Mouse (Mus musculus) intestine, embryonic 14.5 days (tissue): ENCODE measurements around the gene Tbc1d5. TPM values are rescaled to one million over a fixed set of nuclear protein-coding genes. Genes with fewer than 3 reads are reported as not detected.

Source experiments
- ATAC-seq: fragments of 200-750 bp; cut with Nextera tagmentation; replicated peaks from 2 replicates; pipeline ENCODE4 v1.8.0; 2017; ENCODE audit warnings: low read depth, moderate number of reproducible peaks, moderate TSS enrichment, moderate library complexity; ENCODE audit not compliant: low FRiP score, low TSS enrichment
- DNase-seq: peaks from one replicate; pipeline ENCODE4 v3.0.0-alpha.2; 2018; ENCODE audit warnings: low spot score
- H3K27ac ChIP-seq: fragments of 300-500 bp; sonication (generic); 2 replicates; pipeline ENCODE4 v1.5.1; 2014; ENCODE audit warnings: low read depth, mild to moderate bottlenecking, control low read depth
- H3K27me3 ChIP-seq: fragments of 300-500 bp; sonication (generic); replicated peaks from 2 replicates; pipeline ENCODE4 v1.6.1; 2014; ENCODE audit warnings: low read length, control low read depth; ENCODE audit not compliant: control insufficient read depth, insufficient read depth
- H3K36me3 ChIP-seq: fragments of 300-500 bp; sonication (generic); 2 replicates; pipeline ENCODE4 v1.6.1; 2014; ENCODE audit warnings: low read length, control low read depth; ENCODE audit not compliant: control insufficient read depth, insufficient read depth
- H3K4me1 ChIP-seq: fragments of 300-500 bp; sonication (generic); replicated peaks from 2 replicates; pipeline ENCODE4 v1.6.1; 2014; ENCODE audit warnings: low read length, control low read depth, mixed read lengths; ENCODE audit not compliant: control insufficient read depth, insufficient read depth
- H3K4me2 ChIP-seq: fragments of 300-500 bp; sonication (generic); 2 replicates; pipeline ENCODE4 v1.6.1; 2014; ENCODE audit warnings: low read length
- H3K4me3 ChIP-seq: fragments of 300-500 bp; sonication (generic); 2 replicates; pipeline ENCODE4 v1.5.1; 2014; ENCODE audit warnings: low read depth, low read length, control low read depth, mixed read lengths
- H3K9ac ChIP-seq: fragments of 300-500 bp; sonication (generic); 2 replicates; pipeline ENCODE4 v1.6.1; 2014; ENCODE audit warnings: mild to moderate bottlenecking, low read length
- H3K9me3 ChIP-seq: fragments of 300-500 bp; sonication (generic); 2 replicates; pipeline ENCODE4 v1.6.1; 2016; ENCODE audit warnings: low read length, control low read depth; ENCODE audit not compliant: control insufficient read depth
- WGBS: fragments of 180-500 bp; shearing (Covaris S2); extraction: QIAGEN DNeasy Blood & Tissue Kit; methylation state at CpG from one replicate; pipeline ENCODE4 v1.1.7; 2014; 5-methylcytosine and 5-hydroxymethylcytosine counted together
- polyA plus RNA-seq: library from polyadenylated mRNA; unstranded; fragments of >200 nt; fragmentation: Nextera tagmentation; extraction: Ambion mirVana; gene quantifications from 2 replicates; pipeline ENCODE4 v1.2.1, GENCODE M21; 2014

The Tbc1d5 gene
- polyA plus RNA-seq, 1 experiment from 2014 or later, result 12.0 TPM

DNA sequence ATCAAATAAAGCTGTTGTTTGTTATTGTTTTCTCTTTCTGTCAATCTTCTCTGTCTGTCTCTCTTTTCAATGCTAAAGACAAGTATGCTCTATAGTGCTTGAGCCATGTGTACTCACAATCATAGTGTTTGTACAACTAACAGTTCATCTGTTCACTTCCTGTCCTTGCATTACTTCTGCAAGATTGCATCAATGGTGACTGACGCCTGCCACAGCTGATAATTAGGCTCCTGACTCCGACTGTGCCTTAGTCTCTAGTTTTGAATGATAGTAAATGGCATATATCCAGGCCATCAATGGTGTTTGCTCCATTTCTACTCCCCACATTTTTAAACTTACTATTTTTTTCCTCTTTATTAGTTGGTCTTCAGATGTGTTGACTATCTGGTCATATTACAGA, 162.8 kb downstream of the Tbc1d5 start:
- H3K27ac ChIP-seq, result no peak overlapping the region
- 70% methylated on average over 2 of the region's 2 CpGs for WGBS
- no peak overlapping the region for H3K4me2 ChIP-seq
- no peaks in the 10 kb centered on the region for H3K9me3 ChIP-seq
- no peaks in the 10 kb centered on the region for H3K4me1 ChIP-seq
- DNase-seq, result no peak
- no peak overlapping the region for H3K4me3 ChIP-seq
- H3K27me3 ChIP-seq, result no peaks in the 10 kb centered on the region
- no peak for ATAC-seq
- H3K9ac ChIP-seq, result no peak overlapping the region
- H3K36me3 ChIP-seq, result no peaks in the 10 kb centered on the region

DNA sequence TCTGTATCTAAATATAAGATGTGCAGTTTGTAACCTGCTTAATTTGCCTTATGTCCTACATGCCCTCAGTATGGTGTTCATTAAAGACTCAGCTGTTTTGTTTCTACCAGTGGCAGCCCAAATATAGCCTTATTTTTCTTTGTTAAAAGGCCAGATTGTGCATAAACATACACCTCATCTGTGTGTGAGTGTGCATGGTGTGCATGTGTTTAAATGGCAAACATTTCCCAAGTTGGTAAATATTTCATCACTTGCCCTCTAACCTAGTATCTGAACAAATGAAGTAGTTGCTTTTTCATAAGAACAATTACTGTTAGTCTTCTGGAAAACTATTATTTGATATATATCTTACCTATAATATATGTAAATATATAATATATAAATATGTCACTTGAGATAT, 165.2 kb downstream of the Tbc1d5 start:
- ATAC-seq (no peak), DNase-seq (no peak)
- Histone ChIP-seq H3K4me1 (no peaks in the 10 kb centered on the region), H3K27ac (no peak overlapping the region), H3K9me3 (no peaks in the 10 kb centered on the region), H3K4me3 (no peak overlapping the region), H3K36me3 (no peaks in the 10 kb centered on the region), H3K27me3 (no peaks in the 10 kb centered on the region), H3K4me2 (no peak overlapping the region), H3K9ac (no peak overlapping the region)

DNA sequence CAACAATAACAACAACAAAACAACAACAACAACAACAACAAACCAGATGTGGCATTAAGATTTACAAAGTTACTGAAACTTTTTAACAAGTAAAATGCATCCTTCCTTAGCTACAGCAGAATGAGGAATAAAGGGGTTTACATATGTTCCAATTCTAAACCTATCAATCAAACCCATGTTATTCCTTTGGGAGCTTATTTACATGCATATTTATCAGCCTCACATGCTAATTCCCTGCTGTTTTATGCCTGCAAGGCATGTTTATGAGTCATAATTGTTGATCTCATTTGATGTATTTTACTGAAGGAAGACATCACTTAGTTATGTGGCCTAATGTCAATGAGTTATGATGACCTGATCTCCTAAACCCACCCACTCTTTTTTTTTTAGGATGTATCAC, 176.0 kb downstream of the Tbc1d5 start:
- Histone ChIP-seq H3K9ac (no peak overlapping the region), H3K27me3 (no peaks in the 10 kb centered on the region), H3K36me3 (no peaks in the 10 kb centered on the region), H3K4me1 (no peaks in the 10 kb centered on the region), H3K27ac (no peak overlapping the region), H3K9me3 (0 out of 2 replicates have a peak, but pooled peaks cover 2% of the 10 kb centered on the region), H3K4me2 (no peak overlapping the region), H3K4me3 (no peak overlapping the region)
- ATAC-seq (no peak), DNase-seq (no peak)

DNA sequence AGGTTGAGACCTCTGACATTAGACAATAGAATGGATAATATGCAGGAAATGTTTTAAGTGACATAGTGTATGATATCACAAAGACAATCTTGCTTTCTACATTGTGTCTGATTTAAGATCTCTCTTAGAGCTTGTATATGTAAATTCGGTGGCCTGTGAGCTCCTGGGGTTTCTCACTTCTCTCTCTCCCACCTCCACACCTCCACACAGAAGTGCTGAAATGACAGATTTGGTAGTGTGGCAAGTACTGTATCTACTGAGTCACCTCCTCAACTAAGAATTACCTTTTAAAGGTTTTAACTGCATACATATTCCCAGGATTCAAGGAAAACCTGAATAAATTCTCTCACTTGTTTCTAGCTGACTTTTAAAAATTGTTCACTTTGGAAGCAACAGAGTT, 180.9 kb downstream of the Tbc1d5 start:
- no peak for ATAC-seq
- Histone ChIP-seq H3K4me1 (no peaks in the 10 kb centered on the region), H3K36me3 (no peaks in the 10 kb centered on the region), H3K27ac (no peak overlapping the region), H3K9ac (no peak overlapping the region), H3K4me3 (no peak overlapping the region), H3K9me3 (no peaks in the 10 kb centered on the region), H3K4me2 (no peak overlapping the region), H3K27me3 (no peaks in the 10 kb centered on the region)
- no peak for DNase-seq
- 37% methylated on average over 1 of the region's 1 CpGs for WGBS

DNA sequence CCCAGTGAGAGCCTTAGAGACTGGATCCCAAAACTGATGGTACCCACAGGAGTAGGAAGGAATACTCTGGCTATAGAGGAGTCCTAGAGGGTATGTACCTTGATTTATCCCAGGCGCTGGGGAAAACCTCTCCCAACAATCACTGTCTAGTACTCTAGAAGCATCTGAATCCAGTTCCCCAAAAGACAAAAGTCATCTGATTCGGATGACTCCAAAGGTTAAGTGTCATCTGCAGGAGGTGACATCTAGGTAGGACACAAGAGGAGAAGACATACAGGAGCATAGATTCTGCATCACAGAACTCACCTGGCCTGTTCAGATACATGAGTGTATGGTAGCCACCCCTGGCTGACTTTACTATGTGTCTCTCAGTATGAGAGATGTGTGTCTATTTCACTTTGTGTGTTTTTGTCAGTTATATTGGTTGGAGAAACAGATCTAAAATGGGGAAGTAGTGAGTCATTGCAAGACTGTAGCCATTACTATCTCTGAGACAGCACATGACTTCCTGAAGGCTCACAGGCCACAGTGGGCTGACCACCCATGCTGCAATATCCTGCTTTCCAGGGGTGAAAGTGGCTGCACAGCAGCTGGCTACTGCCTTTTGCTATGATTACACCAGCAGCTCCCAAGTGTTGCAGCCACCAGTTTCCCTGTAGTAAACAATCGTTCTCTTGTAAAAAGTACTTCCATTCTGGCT, 185.7 kb downstream of the Tbc1d5 start:
- Histone ChIP-seq H3K36me3 (no peaks in the 10 kb centered on the region), H3K9me3 (0 out of 2 replicates have a peak, but pooled peaks cover 3% of the 10 kb centered on the region), H3K9ac (no peak overlapping the region), H3K4me1 (no peaks in the 10 kb centered on the region), H3K27me3 (no peaks in the 10 kb centered on the region), H3K4me2 (no peak overlapping the region), H3K27ac (no peak overlapping the region), H3K4me3 (no peak overlapping the region)
- DNase-seq (no peak), ATAC-seq (no peak)
- 78% methylated on average over 3 of the region's 3 CpGs for WGBS

DNA sequence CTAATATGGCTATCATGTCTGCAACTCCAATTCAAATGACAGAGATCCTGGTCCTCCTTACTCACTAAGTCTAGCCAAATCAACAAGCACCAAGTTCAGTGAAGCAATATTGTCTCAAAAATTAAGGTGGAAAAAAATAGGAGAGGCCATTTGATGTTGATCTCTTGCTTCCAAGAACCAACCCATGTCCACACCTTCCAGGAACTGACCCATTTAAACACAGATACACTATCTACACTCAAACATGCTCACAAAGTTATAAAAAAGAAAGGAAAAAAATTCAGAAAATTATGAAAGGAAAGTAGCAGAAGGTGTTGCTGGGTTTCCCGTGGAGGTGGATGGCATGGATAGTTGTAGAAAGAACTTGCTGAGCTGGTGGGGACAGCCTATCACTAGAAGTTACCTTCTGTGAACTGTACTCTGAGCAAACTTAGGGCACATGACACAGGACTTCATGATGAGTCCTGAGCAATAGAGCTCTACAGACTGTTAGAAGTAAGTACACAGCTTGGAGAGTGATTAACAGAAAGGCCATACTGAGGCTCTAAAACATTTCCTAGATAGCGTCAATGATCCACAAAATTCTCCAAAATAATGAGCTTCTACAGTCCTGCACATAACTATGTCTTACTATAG, 188.3 kb downstream of the Tbc1d5 start:
- H3K27ac ChIP-seq, result no peak overlapping the region
- H3K4me1 ChIP-seq, result no peaks in the 10 kb centered on the region
- DNase-seq (no peak), ATAC-seq (no peak)
- H3K4me2 ChIP-seq, result no peak overlapping the region
- no peaks in the 10 kb centered on the region for H3K27me3 ChIP-seq
- H3K9ac ChIP-seq, result no peak overlapping the region
- 89% methylated on average over 2 of the region's 2 CpGs for WGBS
- H3K9me3 ChIP-seq, result 0 out of 2 replicates have a peak, but pooled peaks cover 3% of the 10 kb centered on the region
- H3K36me3 ChIP-seq, result no peaks in the 10 kb centered on the region
- H3K4me3 ChIP-seq, result no peak overlapping the region

DNA sequence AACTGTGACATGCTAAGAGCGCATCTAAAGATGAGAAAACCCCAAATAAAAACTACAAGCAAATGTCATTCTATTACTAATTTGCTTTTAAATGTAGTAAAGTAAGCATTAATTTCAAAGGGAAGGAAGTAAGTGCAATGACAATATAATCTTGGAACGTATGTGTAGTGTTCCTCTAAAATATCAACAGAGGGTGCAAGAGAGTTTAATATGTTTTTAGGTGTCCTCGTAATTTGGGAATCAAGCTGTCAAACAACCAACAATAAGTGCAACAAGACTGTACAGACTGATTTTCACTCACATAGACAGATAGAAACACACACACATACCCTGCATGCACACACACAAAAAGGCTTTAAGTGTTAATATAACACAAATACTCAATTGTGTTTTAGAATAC, 191.2 kb downstream of the Tbc1d5 start:
- Histone ChIP-seq H3K9ac (no peak overlapping the region), H3K9me3 (0 out of 2 replicates have a peak, but pooled peaks cover 3% of the 10 kb centered on the region), H3K4me1 (no peaks in the 10 kb centered on the region), H3K4me2 (no peak overlapping the region), H3K36me3 (no peaks in the 10 kb centered on the region), H3K27ac (no peak overlapping the region), H3K27me3 (no peaks in the 10 kb centered on the region), H3K4me3 (no peak overlapping the region)
- ATAC-seq (no peak), DNase-seq (no peak)
- 64% methylated on average over 3 of the region's 3 CpGs for WGBS

DNA sequence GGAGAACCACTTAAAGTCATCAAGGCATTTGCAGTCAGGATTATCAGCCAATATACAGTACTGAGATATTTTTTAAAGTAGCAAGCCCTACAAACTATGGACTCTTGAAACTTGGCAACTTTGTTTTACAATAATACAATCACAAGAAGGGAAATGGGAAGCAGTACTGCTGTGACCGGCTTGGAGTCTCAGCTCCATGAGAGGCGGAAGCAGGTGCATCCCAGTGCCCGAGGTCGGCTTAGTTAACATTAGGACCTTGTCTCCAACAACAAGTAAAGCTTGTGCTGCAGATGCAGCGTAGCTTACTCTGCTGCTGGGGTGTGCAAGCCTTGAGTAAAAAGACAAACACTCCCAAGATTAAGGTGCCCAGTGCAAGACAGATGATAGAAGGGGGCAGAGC, 197.2 kb downstream of the Tbc1d5 start:
- DNase-seq (no peak), ATAC-seq (no peak)
- Histone ChIP-seq H3K4me2 (no peak overlapping the region), H3K27ac (no peak overlapping the region), H3K27me3 (no peaks in the 10 kb centered on the region), H3K36me3 (no peaks in the 10 kb centered on the region), H3K9ac (no peak overlapping the region), H3K4me1 (no peaks in the 10 kb centered on the region), H3K4me3 (no peak overlapping the region), H3K9me3 (no peaks in the 10 kb centered on the region)
- WGBS, result 85% methylated on average over 5 of the region's 5 CpGs

DNA sequence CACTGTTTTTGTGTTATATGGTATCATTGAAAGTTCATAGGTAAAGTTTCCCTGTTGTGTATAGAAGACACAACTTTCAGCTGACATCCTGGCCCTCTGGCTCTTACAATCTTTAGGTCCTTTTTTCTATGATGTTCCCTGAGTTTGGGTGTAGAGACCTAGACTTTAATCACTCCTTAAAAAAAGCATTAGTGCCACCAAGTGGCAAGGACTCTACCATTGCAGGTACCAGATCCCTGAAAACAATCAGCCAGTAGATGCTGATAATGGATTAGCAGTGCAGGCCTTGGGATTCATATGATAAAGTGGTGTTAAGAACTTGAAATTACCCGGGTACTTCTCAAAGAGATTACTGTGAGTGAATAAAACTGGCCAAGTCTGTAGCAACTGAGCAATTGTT, 207.0 kb downstream of the Tbc1d5 start:
- no peak overlapping the region for H3K4me2 ChIP-seq
- no peaks in the 10 kb centered on the region for H3K36me3 ChIP-seq
- no peaks in the 10 kb centered on the region for H3K9me3 ChIP-seq
- 39% methylated on average over 1 of the region's 1 CpGs for WGBS
- H3K4me1 ChIP-seq, result no peaks in the 10 kb centered on the region
- no peak overlapping the region for H3K27ac ChIP-seq
- no peak overlapping the region for H3K4me3 ChIP-seq
- no peak overlapping the region for H3K9ac ChIP-seq
- ATAC-seq, result no peak
- no peaks in the 10 kb centered on the region for H3K27me3 ChIP-seq
- DNase-seq, result no peak
